Mouse (Mus musculus) lung, postnatal 0 days (tissue): ENCODE measurements at regions not wholly inside any gene's neighbourhood (a gene's known extent, or its start where the extent isn't known, plus 50 kb on each side); places are given as distances from the start of the nearest gene placed in this dataset.

Experiments
- ATAC-seq: fragments of 200-750 bp; cut with Nextera tagmentation; 2 replicates; pipeline ENCODE4 v1.8.0; 2017; ENCODE audit warnings: moderate library complexity
- DNase-seq: peaks from one replicate; pipeline ENCODE4 v3.0.0-alpha.2; 2016; ENCODE audit warnings: low spot score
- H3K27ac ChIP-seq: fragments of 300-500 bp; sonication (generic); 2 replicates; pipeline ENCODE4 v1.5.1; 2014; ENCODE audit warnings: antibody characterized with exemption, mild to moderate bottlenecking, low read length, mixed read lengths
- H3K27me3 ChIP-seq: fragments of 300-500 bp; sonication (generic); replicated peaks from 2 replicates; pipeline ENCODE4 v1.6.1; 2014; ENCODE audit warnings: low read length, mixed read lengths; ENCODE audit not compliant: insufficient read depth
- H3K36me3 ChIP-seq: fragments of 300-500 bp; sonication (generic); 2 replicates; pipeline ENCODE4 v1.6.1; 2014; ENCODE audit warnings: low read length, mixed read lengths; ENCODE audit not compliant: insufficient read depth
- H3K4me1 ChIP-seq: fragments of 300-500 bp; sonication (generic); 2 replicates; pipeline ENCODE4 v1.6.1; 2014; ENCODE audit warnings: antibody characterized with exemption, low read depth, low read length, mixed read lengths; ENCODE audit not compliant: insufficient read depth
- H3K4me2 ChIP-seq: fragments of 300-500 bp; sonication (generic); replicated peaks from 2 replicates; pipeline ENCODE4 v1.6.1; 2014; ENCODE audit warnings: low read depth, mild to moderate bottlenecking, low read length, moderate library complexity, mixed read lengths
- H3K4me3 ChIP-seq: fragments of 300-500 bp; sonication (generic); 2 replicates; pipeline ENCODE4 v1.5.1; 2014; ENCODE audit warnings: low read depth, low read length
- H3K9ac ChIP-seq: fragments of 300-500 bp; sonication (generic); replicated peaks from 2 replicates; pipeline ENCODE4 v1.6.1; 2014; ENCODE audit warnings: low read depth, mild to moderate bottlenecking
- H3K9me3 ChIP-seq: fragments of 300-500 bp; sonication (generic); 2 replicates; pipeline ENCODE4 v1.6.1; 2016; ENCODE audit warnings: low read length, mixed read lengths
- CTCF ChIP-seq: IDR thresholded peaks from 2 replicates; pipeline ENCODE4 v1.5.1; 2016; ENCODE audit warnings: antibody characterized with exemption, mild to moderate bottlenecking
- EP300 ChIP-seq: IDR thresholded peaks from 2 replicates; pipeline ENCODE4 v1.6.1; 2016; ENCODE audit warnings: antibody characterized with exemption, mild to moderate bottlenecking, control low read depth
- WGBS: fragments of 180-500 bp; shearing (Covaris S2); extraction: QIAGEN DNeasy Blood & Tissue Kit; methylation state at CpG from one replicate; pipeline ENCODE4 v1.1.7; 2014; 5-methylcytosine and 5-hydroxymethylcytosine counted together

GRCm38 (mm10) chr1:163576411-163576810 is 148.6 kb downstream of the Mettl11b start:
- Histone ChIP-seq H3K27ac (peak overlapping the region; percentile 15), H3K9me3 (no peaks in the 10 kb centered on the region), H3K4me1 (peaks cover 2% of the 10 kb centered on the region; the same call in 1 of the 2 replicates), H3K4me2 (no peak overlapping the region), H3K4me3 (no peak overlapping the region), H3K36me3 (no peaks in the 10 kb centered on the region), H3K9ac (no peak overlapping the region), H3K27me3 (no peaks in the 10 kb centered on the region)
- WGBS, result 25% methylated on average over 4 of the region's 4 CpGs
- peak; percentile 50; the same call in 1 of the 2 replicates for TF ChIP-seq EP300
- TF ChIP-seq CTCF, result no peak
- ATAC-seq (peak; percentile 90), DNase-seq (peak; percentile 59)

DNA sequence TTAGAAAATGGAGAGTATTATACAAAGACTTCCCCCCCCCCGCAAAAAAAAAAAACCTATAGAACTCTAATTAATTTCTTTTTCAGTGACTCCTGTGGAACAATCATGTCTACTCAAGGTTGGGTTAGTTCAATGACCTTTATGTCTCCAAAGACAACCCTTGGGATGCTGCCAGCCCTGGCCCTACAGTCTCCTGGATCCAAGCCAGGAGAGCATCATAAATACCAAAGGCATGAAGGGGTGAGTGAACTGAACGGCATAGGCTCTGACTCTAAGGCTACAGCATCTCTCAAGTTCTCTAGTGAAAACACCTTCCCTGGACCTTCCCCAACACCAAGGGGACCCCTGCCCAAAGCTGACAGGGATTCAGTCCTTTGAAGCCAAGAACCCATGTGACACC is 149.4 kb downstream of the Mettl11b start:
- H3K9ac ChIP-seq, result no peak overlapping the region
- no peaks in the 10 kb centered on the region for H3K9me3 ChIP-seq
- no peak overlapping the region for H3K4me2 ChIP-seq
- no peaks in the 10 kb centered on the region for H3K36me3 ChIP-seq
- ATAC-seq, result 0 out of 2 replicates have a peak, but pooled peaks have one; percentile 9
- no peaks in the 10 kb centered on the region for H3K27me3 ChIP-seq
- H3K27ac ChIP-seq, result peak overlapping the region; percentile 15; the same call in 1 of the 2 replicates
- no peak for TF ChIP-seq EP300
- TF ChIP-seq CTCF, result no peak
- WGBS, result 54% methylated on average over 2 of the region's 2 CpGs
- DNase-seq, result peak; percentile 22
- peaks cover 2% of the 10 kb centered on the region; the same call in 1 of the 2 replicates for H3K4me1 ChIP-seq
- H3K4me3 ChIP-seq, result no peak overlapping the region

DNA sequence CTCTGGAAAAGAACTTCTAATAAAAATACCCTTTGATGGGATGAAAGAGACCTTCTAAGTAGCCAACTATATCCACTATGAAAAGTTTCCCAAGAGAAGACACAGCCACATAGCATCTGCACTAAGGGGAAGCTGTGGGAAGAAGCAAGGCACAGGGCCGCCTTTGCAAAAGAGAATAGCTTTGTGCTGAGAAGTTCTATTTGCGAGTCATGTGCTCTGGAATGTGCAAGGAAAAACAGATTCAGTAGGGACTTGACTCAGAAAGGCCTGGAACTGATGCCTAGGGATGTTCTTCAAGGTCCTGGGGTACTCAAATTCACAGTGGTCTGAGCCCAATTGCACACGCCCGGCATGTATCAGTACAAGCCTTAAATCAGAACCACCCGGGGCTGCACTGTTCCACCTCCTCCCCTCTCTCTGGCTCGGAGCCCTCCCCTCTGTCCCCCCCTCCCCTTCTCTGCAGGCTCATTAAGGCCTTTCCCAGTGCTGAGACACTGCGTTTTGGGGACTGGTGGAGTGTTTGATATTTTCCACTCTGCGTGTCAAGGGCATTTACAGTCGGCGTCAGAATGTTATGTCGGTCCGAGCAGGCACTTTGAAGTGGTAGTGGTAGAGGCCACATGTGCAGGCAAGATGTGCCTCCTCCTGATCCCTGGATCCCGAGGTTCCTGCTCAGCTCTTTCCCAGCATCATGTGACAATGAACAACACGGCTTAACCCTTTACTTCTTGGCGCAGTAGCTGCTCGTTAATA is 150.4 kb downstream of the Mettl11b start:
- Histone ChIP-seq H3K27ac (no peak overlapping the region), H3K4me3 (no peak overlapping the region), H3K36me3 (no peaks in the 10 kb centered on the region), H3K4me2 (no peak overlapping the region), H3K27me3 (no peaks in the 10 kb centered on the region), H3K4me1 (peaks cover 2% of the 10 kb centered on the region; the same call in 1 of the 2 replicates), H3K9me3 (no peaks in the 10 kb centered on the region), H3K9ac (no peak overlapping the region)
- WGBS, result 30% methylated on average over 16 of the region's 16 CpGs
- DNase-seq (no peak), ATAC-seq (peak; percentile 42)
- TF ChIP-seq EP300, result no peak

DNA sequence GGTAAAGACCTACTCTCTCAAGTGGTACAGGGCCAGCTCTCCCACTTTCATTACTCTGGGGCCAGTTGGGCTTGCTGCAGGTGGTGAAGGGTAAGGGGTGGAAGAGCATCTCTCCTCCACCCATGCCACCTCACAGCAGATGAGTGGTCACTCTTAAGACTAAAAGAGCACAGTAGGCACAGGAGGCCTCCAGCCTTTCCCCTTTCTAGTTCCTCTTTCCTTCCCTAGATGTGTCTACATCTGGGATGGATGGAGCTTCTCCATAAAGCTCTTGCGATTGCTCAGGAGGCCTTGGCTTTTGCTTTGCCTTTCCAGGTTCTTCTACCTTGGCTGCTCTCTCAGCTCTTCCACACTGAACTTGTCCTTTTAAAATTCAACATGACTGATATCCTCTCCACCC is 151.5 kb downstream of the Mettl11b start:
- Histone ChIP-seq H3K36me3 (no peaks in the 10 kb centered on the region), H3K27ac (no peak overlapping the region), H3K4me1 (peaks cover 2% of the 10 kb centered on the region; the same call in 1 of the 2 replicates), H3K27me3 (no peaks in the 10 kb centered on the region), H3K9ac (no peak overlapping the region), H3K9me3 (no peaks in the 10 kb centered on the region), H3K4me2 (no peak overlapping the region), H3K4me3 (no peak overlapping the region)
- ATAC-seq (no peak), DNase-seq (no peak)
- no peak for TF ChIP-seq CTCF
- TF ChIP-seq EP300, result no peak
- 100% methylated on average over 1 of the region's 1 CpGs for WGBS

DNA sequence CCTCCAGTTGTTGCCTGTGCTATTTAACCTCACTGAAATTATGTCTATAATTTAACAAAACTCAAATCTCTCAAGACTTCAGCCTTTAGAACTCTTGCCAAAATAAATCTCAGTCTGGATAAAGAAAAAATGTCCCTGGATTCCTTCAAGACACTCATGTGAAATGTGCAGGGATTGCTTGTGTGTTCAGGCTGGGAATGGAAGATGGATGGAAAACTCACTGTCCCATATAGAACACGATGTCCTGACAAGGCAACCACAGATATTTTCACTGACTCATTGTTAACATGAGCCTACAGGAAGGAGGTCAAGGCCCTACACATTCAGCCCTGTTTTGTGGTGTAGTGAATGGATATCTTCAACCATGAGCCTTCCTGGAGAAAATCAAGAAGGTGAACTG is 160.3 kb upstream of the Gorab start:
- H3K36me3 ChIP-seq, result no peaks in the 10 kb centered on the region
- no peak overlapping the region for H3K9ac ChIP-seq
- H3K4me3 ChIP-seq, result no peak overlapping the region
- H3K27ac ChIP-seq, result no peak overlapping the region
- H3K27me3 ChIP-seq, result no peaks in the 10 kb centered on the region
- peak; percentile 57 for ATAC-seq
- no peaks in the 10 kb centered on the region for H3K9me3 ChIP-seq
- TF ChIP-seq CTCF (no peak), EP300 (peak; percentile 64; the same call in 1 of the 2 replicates)
- 0 out of 2 replicates have a peak, but pooled peaks cover 3% of the 10 kb centered on the region for H3K4me1 ChIP-seq
- H3K4me2 ChIP-seq, result no peak overlapping the region
- peak; percentile 31 for DNase-seq
- WGBS, result 10% methylated on average over 1 of the region's 1 CpGs

- no peak for DNase-seq
- ATAC-seq, result no peak
- Histone ChIP-seq H3K4me3 (no peak overlapping the region), H3K4me1 (0 out of 2 replicates have a peak, but pooled peaks cover 3% of the 10 kb centered on the region), H3K9ac (no peak overlapping the region), H3K27me3 (no peaks in the 10 kb centered on the region), H3K4me2 (no peak overlapping the region), H3K27ac (no peak overlapping the region), H3K9me3 (no peaks in the 10 kb centered on the region), H3K36me3 (no peaks in the 10 kb centered on the region)
- no peak for TF ChIP-seq CTCF
- no peak for TF ChIP-seq EP300
- 92% methylated on average over 2 of the region's 2 CpGs for WGBS
Observed at GRCm38 (mm10) chr1:163563064-163563463, 159.6 kb upstream of the Gorab start.
